Mouse (Mus musculus) ZHBTc4 (cell line): ENCODE data around the gene Mast4.

Experiments used
- DNase-seq: peaks from one replicate; pipeline ENCODE4 v3.0.0-alpha.2; 2011; ENCODE audit warnings: low read depth, low spot score

The Mast4 gene

DNA sequence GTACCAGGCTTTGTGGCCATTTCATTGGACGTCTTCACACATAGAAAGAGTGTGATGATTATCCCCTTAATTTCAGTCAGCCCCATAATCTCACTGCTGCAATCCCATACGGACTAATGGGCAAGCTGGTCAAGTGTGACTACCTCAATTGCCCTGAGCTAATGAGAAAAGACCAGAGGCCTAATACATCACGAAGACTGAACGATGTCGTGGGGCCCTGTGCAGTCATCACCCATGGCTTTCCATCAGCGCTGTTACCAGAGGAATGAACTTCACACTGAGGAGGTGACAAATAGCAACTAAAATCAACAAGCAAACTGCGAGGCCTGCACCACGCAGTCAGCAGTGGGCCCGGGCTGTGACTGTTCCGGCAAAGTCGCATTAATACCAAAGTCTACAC is 344.7 kb downstream of the Mast4 start:
- DNase-seq: no peak

DNA sequence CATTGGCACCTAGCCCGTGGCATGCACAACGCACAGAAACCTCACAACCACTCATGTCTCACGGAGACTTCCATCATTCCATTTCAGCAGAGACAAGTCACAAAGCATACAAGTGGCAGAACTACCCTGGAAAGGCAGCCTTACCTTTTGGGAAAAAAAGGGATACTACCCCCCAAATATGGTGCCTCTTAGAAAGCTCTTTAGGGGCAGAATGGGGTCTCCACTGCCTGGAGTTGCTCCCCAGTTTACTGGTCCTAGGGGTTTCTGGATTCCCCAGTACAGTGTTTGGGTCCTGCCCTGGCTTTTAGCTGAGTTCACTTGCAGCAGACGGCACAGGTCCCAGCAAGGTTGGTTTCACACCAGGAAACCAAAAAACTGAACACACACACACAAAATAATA is 345.3 kb downstream of the Mast4 start:
- no peak for DNase-seq

DNA sequence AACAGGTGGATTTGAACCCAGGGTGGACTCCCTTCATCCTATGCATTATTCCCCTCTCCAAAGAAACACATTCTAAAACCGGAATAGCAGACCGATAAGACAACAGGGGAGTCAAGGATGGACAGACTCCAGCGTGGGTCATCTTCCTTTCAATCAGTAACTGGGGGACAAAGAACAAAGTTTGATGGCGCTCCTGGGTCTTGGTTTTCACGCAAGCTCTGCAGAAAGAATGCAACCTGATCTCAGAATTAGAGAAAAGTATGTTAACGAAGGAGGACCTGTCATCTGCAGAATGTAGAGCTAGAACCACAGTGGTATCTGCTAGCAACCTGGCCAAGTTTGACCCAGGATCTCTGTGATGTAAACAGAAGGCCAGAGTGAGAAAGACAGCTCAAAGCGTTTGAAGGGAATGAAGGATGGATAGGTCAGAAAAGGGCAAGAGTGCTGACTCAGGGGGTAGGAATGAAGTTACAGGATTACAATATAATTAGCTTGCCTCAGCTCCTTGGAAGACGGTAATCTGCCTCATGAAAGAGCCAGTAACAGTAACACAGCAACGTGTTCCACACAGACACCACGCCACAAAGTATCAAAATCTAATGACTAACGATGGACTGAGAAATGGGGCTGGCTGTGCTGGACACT is 345.9 kb downstream of the Mast4 start:
- DNase-seq: no peak

DNA sequence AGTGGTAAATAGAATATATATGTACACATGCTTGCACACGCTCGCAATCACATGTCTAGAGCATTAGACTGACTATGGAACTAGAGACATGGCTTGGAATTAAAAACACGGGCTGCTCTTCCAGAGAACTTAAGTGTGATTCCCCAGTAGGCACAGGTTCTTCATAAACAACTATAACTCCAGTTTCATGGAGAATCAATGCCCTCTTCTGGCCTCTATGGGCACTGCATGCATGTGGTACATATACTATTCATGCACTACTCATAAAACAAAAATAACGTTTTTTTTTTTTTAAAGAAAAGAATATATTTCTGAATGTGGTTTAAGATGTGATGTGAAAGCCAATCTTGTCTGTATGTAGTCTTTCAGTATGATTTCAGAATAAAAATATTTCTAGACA is 349.7 kb downstream of the Mast4 start:
- DNase-seq: peak; percentile 59

DNA sequence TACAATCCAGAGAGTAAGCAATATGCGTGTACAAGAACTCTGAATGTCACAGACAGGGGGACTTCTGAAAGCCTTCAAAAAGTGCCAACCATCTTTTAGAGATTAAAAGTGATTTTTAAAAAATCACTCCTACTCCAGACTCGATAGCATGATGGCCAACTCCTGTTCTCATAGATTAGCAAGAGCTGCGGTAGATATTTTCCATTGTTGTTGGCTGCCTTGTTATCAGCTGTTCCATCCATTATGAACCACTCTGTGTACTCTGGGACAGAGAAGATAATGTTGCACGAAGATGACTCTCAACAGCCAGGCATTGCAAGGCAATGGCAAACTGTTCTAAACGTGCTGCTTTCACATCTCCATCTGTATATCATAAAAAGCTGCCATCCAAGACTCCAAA is 360.4 kb downstream of the Mast4 start:
- DNase-seq: no peak

DNA sequence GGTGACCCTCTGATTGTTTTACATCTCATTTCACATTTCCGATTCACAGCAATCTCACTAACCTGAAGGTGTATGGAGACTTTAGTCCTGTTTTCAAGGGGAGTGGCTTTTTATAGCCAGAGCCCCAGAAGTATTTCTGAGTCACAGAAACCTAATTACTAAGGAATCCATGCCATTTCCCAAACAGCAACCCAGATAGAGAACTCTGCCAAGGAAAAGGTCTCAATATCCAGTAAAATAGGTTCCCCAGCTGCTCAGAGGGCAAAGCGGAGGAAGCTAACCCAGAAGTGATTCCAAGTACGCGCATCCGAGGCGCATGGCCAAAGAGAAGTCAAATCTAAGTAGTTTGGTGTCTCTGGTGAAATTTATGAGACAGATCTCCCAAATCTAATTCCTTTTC is 370.8 kb downstream of the Mast4 start:
- DNase-seq: no peak

DNA sequence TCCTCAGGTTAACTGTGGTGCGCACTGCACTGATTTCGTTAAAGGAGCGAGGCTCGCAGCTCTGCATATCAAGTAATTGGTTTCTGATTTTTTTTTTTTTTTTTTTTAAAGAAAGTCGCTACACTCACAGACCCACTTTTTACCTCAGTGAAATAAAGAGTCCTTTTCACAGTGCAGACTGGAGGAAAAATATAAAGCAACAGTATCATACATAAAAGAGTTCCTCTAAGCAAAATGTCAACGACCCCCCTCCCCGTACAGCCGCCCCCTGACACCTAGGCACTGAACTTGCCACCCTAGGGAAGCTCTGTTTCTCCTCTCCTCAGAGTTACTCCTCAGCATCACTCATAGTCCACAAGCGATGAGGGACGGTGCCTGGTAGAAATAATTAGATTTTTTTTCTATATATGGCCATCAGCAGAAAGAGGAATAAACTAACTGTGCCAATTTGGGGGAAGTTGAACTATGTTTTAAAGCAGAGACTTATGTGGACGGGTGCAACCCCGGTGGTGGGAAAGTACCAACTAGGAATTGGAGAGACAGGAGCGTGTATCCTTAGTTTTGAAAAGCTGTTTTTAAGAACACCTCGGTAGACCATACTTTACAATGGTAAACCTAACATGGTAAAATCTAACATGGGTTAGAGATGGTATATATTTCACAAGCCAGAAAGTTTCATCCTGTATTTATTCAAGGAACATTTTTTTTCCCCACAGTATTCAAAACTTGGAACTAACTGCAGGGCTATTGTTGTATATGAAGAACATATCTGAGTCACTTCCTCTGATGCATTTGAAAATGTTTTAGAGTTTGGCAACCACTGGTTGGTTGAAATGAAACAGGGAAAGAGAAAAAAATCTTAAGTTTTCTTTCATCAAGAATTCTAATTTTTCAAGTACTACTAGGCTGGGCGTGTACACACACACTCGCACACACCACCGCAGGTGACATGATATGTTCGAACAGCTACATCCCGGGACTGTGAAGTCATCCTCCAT is 375.7 kb downstream of the Mast4 start:
- DNase-seq: no peak

DNA sequence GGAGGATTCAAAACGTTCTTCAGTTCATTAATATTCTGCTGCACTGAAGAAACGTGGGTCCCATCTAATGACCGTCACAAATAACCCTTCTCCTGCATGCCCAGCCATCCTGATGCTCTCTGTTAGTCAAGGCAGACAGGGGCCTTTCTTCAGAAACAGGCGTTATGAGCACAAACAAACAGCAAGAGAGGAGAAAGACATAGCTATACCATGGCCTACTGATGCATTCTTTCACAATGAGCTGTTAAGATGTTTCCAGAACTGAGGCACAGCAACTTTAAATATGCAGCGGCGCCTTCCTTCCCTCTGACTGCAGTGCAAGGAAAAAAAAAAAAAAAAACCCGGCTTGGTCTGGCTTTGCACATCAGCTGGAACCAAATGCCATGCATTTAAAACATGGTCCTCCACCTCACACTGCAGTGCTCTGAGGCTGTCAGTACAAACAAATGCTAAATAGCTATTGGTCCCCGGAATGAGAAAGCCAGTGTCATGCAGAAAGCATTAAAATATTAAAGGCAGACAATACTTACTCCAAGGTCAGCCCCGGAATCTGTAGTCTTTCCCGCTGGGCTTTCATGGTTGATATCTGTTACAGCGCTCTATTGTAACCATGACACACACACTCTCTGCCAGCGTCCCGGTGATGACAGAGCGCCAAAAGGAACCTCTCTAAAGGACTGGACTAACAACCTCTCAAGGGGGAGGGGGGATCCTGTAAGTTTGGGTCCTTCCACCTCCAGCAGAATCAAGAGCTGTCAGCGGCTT is 376.6 kb downstream of the Mast4 start:
- DNase-seq: peak; percentile 77

DNA sequence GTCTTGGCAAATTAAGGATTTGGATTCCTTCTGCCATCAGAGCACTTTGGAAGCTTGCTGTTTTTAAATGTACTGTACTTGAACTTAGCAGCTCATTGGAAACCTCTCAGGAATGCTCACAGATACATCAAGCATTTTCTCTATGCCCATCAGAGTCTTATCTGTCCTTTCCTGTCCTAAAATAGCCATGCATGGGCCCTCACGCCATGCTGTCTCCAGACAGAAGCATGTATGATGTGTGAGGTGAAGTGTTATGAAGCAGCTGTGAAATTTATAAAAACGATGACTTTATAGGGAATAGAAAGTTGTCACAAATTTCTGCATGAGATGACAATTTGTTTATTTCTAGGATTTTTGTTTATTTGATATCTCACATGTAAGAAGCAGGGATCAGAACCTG is 378.8 kb downstream of the Mast4 start:
- no peak for DNase-seq

DNA sequence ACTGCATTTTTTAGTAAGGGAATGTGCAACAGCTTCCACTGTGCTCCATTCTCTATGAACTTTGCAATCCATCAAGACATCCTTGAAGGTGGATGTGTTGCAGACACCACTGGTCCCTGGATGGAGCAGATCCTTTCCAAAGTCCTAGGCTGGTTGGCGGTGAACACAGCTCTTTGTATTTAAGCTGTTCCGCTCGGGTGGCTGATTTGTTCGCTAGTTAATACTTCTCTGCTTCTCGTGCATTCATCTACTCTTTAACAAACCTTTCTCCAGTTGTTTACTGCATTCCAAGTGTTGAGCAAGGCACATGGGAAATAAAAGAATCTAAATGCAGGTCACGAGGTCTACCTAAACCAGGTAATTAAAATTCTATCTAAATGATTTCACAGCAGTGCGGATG is 384.5 kb downstream of the Mast4 start:
- DNase-seq: no peak

DNA sequence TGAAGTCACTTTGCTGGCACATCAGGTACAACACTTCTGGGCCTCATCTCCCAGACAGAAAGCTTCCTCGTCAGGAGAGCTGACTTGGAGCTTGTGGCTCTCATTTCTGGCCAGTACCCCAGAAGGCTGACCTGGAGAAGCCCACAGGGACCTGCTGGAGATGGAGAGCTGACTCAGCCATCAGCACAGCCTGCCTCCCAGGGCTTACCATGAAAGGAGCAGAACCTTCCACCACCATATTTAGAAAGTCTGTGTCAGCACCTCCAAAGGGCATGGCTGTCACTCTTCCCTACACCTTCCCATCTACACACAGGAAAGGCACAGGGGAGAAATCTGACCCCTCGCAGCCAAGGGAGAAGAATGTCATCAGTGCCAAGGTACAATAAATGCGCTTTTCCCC is 385.3 kb downstream of the Mast4 start:
- no peak for DNase-seq

DNA sequence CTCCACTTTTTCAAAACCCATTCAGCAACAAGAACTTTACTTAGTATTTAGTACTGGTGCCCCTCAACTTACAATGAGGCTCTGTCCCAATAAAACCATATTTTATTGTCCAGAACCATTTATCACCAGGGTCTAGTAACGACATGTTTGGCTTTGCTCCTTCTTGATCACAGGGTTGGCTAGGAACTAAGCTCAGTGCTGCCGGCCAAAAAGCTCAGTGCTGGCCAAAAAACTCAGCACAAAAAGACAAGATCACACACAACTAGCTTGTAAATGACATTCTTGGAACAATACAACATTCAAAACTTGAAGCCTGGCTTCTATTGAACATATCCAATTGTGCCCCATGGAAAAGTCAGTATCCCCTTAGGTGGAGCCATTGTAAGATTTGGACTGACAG is 386.8 kb downstream of the Mast4 start:
- no peak for DNase-seq

DNA sequence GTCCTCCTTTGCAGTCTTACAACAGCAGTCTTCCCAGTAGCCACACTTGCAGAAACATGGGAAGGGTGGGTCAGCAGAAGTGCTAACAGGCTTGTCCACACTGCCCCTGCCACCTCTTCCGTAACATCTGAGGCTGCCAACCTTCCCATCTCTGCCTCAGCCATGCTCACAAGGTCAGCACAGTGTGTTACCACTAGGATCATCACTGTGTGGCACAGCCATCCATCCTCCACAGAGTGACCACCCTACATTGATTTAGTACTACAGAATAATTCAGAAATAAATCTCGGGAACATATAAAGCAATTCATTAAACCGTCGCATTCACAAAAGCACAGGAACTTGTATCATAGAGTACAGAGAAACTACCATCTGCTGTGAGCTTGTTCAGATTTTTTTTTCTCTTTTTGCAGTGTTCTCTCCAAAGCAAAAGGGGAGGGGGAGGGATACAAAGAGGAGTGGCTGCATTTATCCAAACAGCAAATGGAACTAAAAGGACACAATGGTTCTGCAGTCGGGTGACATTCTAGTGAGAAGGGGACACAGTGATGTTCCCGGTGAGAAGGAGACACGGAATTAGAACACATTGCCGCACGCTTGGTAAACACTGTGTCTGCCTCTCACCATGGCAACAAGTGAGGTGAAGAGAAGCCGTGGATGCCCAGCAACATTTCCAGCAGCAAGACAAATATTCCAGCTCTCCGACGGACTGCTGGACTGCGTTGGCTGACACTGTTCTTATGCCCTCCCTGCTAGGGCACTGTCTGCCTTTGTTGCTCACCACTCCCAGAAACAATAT is 388.1 kb downstream of the Mast4 start:
- no peak for DNase-seq

DNA sequence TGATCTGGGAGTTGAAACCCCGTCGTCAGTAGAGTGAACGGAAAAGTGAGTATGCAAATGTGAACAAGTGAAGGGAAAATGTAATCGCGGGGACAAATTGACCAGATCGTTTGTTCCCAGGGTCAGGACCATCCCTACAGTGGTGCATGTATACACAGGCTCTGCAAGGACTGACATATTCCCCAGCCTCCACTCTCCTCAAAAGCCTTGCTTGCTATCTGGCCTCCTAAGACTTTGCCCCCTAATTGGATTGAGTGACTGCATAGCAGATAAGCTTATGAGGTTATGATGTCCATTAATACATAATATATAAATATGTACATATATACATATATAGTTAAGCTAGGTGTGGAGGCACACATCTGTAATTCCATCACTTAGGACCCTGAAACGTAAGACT is 388.8 kb downstream of the Mast4 start:
- no peak for DNase-seq

DNA sequence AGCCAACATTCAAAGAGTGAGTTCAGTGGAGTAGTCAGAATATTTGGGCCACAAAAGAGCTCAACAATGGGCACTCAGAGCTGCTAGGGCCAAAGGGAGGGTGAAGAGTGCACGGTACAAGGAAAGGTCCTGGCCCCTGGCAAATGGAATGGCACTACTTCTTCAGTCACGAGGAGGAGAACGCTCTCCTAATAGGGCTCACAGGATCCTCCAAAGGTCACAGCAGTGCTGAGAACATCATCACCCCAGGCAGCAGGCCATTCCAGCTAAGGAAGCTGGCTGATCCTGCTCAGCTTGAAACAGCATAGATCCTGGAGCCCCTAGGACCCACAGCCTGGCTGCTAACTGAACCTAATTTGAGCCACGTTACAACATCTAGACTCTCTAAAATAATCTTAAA is 389.8 kb downstream of the Mast4 start:
- DNase-seq: no peak

DNA sequence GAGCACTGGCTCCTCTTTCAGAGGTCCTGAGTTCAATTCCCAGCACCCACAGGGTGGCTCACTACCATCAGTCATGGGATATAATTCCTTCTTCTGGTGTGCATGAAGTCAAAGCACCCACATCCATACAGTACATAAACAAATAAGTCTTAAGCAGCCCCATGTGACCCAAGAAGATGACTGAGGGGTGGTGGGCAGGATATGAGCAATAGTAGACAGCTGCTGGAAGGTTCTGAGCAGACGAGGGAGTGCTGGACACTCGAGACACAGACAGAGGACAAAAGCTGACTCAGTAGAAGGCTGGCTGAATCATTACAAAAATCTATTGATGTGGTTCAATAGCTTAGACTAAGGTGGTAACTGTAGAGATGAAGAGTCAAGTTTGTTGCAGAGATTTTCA is 391.7 kb downstream of the Mast4 start:
- DNase-seq: no peak

DNA sequence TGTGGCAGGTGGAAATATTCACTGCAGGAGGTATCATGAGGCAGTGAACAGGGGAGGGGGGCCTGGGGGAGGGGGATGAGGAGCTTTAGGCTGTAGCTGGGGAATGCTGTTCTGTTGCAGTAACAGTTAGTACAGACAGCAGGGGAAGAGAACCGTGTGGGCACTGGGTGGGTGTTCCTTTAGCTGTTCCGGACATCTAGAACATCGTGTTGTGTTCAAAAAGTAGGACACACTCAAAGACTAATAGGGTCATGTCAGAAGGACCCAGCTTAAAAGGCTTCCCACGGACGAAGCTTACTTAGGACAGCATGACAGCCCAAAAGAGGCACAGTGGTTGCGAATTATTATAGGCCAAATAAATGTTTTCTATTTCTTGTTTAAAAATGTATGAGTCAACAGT is 393.8 kb downstream of the Mast4 start:
- no peak for DNase-seq

DNA sequence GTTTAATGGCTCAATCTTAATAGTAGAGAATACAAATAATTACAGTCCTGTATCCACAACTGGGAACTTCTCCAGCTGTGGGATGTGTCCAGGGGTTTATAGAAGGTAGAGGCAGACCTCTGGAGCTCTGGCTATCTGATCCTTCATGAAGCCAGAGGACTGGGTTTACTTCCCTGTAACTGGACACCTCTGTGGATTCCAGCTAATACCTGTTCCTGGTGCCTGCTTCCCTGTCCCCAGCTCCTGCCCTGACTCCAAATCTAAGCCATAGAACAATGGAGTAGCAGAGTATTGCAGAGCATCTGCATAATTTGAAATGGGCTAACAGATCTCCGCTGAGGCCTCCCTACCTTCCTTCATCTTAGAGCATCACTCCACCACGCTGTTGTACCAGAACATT is 398.1 kb downstream of the Mast4 start:
- DNase-seq: no peak

DNA sequence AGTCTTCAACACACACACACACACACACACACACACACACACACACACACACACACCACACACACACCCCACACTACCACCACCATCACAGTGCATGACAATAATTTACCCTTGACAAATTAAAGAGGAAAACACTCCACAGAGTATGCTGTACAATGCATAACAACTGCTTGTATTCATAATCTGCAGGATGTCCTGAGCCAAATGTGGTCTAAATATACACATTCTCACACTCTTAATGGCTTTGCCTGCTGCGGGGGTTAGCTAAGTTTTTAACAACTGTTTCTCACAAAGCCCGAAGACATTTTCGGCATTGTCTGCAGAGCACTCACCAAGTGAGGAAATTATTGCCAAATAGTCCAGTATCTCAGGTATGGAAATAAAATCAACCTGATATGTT is 398.5 kb downstream of the Mast4 start:
- DNase-seq: no peak

DNA sequence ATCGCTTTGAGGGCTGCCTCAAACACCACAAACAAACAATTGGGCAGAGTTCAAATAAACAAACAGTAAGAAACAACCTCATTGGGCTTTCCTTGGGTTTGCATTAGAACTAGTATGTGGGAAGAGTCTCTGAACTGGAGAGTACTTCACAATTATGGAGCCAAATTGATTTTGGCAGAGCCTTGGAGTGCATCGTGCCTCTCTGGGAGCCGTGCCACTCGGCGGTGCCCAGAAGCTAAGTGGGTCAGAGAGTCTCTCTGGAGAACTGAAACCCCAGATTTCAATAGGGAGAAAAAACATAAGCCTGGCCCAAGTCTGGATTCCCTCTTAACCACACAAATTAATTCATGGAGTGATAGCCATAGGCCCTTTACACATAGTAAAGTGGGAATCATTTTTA is 400.6 kb downstream of the Mast4 start:
- no peak for DNase-seq

DNA sequence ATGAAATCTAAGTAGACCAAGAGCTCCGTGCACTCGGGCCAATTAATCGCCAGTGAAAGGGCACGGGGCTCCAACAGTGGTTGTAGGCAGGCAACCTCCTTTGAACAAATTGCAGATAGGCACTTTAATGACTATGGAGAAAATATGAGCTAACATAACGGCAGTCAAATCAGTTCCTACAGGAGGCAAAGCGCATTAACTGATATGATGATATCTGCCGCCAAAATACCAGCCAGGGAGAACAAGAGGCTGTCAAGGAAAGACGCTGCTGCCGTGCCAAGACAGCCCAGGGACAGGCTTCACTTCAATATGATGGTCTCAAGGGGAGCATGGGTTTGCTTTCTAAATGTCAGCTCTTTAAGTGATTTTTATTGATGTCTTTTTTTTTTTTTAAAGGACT is 401.9 kb downstream of the Mast4 start:
- DNase-seq: no peak

DNA sequence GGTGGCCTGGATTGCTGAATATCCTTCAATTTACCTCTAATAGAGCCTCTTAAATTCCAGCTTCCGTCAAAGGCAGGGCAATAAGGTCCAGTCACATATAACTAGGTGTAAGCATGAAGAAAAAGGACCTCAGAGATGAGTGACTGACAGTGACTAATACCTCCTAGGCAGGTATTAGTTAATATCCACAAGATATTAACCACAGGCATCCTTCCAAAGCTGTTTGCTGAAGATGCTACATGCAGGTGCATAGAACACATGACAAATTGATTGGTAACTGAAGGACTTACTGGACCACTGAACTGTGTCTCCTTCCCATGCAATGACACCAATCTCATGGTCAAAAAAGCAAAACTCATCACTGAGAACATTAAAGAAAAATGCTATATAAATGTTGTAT is 402.3 kb downstream of the Mast4 start:
- no peak for DNase-seq
